Mouse (Mus musculus): ENCODE measurements at regions not wholly inside any gene's neighbourhood (a gene's known extent, or its start where the extent isn't known, plus 50 kb on each side); places are given as distances from the start of the nearest gene placed in this dataset.

GRCm38 (mm10) chr6:93235550-93235949 is 292.3 kb upstream of the Adamts9 start:
- Histone ChIP-seq H3K4me2 (ENCODE audit: insufficient read depth, low read depth, poor library complexity, severe bottlenecking) (no peak overlapping the region), H3K9me3 (replicated peaks; ENCODE audit: low read length) (peaks cover 70% of the 10 kb centered on the region), H3K9ac (ENCODE audit: insufficient read depth, low read depth) (no peak overlapping the region), H3K4me3 (replicated peaks in 1 of 3; ENCODE audit: low read depth in 2 of 3, low read length in 2 of 3, poor library complexity in 1 of 3) (no peak overlapping the region), H3K36me3 (replicated peaks in 1 of 2; ENCODE audit: control insufficient read depth in 1 of 2, insufficient read depth in 1 of 2, low read length in 1 of 2) (no peaks in the 10 kb centered on the region), H3K27ac (ENCODE audit: insufficient read depth, low read depth) (no peak overlapping the region), H3K79me2 (replicated peaks; ENCODE audit: control insufficient read depth, extremely low read depth, insufficient read depth, poor library complexity, severe bottlenecking) (no peaks in the 10 kb centered on the region), H3K27me3 (replicated peaks) (no peaks in the 10 kb centered on the region), H3K4me1 (ENCODE audit: control insufficient read depth in 1 of 2, insufficient read depth in 2 of 2) (no peaks in the 10 kb centered on the region)
- no peak for DNase-seq (ENCODE audit: extremely low read depth)
- in situ Hi-C loops (cut with MboI; ENCODE audit: low pct_ligation_motif_present, low pct_unique_long_range_greater_than_20kb, low sequenced_read_pairs), result no loop called here
- no peak for TF ChIP-seq PAX5 (IDR thresholded peaks at IDR 0.05; ENCODE audit: low read length)
- no peak for TF ChIP-seq NRF1 (IDR thresholded peaks at IDR 0.05; ENCODE audit: low read depth, low read length)
- no peak for TF ChIP-seq MAZ (IDR thresholded peaks at IDR 0.05; ENCODE audit: low read depth, low read length)
- TF ChIP-seq IRF4 (IDR thresholded peaks at IDR 0.05; ENCODE audit: low read depth, low read length), result no peak
- no peak for TF ChIP-seq ELF1 (IDR thresholded peaks at IDR 0.05; ENCODE audit: low read depth, low read length)
- TF ChIP-seq MYC (IDR thresholded peaks at IDR 0.05; ENCODE audit: low read depth, low read length), result no peak
- TF ChIP-seq ZNF384 (IDR thresholded peaks at IDR 0.05; ENCODE audit: low read depth, low read length), result no peak
- TF ChIP-seq CHD2 (IDR thresholded peaks at IDR 0.05; ENCODE audit: low read length), result no peak
- no peak for TF ChIP-seq MAX (IDR thresholded peaks at IDR 0.05; ENCODE audit: low read length)
- TF ChIP-seq CHD1 (IDR thresholded peaks at IDR 0.05; ENCODE audit: low read depth, low read length), result no peak
- TF ChIP-seq NELFE (IDR thresholded peaks at IDR 0.05; ENCODE audit: low read depth, low read length), result no peak
- no peak for TF ChIP-seq MXI1 (IDR thresholded peaks at IDR 0.05; ENCODE audit: low read depth, low read length)
- no peak for TF ChIP-seq POLR2A (IDR thresholded peaks at IDR 0.05; ENCODE audit: low read depth, low read length)
- dilution Hi-C loops (cut with MboI; ENCODE audit: extremely low pct_ligation_motif_present, extremely low pct_unique_long_range_greater_than_20kb, low sequenced_read_pairs), result no loop called here

- dilution Hi-C loops (cut with MboI; ENCODE audit: extremely low pct_ligation_motif_present, extremely low pct_unique_long_range_greater_than_20kb, low sequenced_read_pairs) (no loop called here), in situ Hi-C loops (cut with MboI; ENCODE audit: low pct_ligation_motif_present, low pct_unique_long_range_greater_than_20kb, low sequenced_read_pairs) (no loop called here)
- TF ChIP-seq UBTF (IDR thresholded peaks at IDR 0.05; ENCODE audit: low read depth, low read length), result no peak
- TF ChIP-seq HCFC1 (IDR thresholded peaks at IDR 0.05; ENCODE audit: low read depth, low read length), result no peak
- TF ChIP-seq MAFK (IDR thresholded peaks at IDR 0.05; ENCODE audit: insufficient replicate concordance, low read length), result no peak
- TF ChIP-seq TBP (conservative IDR thresholded peaks at IDR 0.05; ENCODE audit: low read depth, low read length), result no peak
- no peak for TF ChIP-seq ETS1 (conservative IDR thresholded peaks at IDR 0.05; ENCODE audit: low read depth, low read length)
- no peak for TF ChIP-seq CHD2 (IDR thresholded peaks at IDR 0.05; ENCODE audit: low read length)
- TF ChIP-seq EP300 (IDR thresholded peaks at IDR 0.05; ENCODE audit: low read length), result no peak
- no peak for TF ChIP-seq IRF4 (IDR thresholded peaks at IDR 0.05; ENCODE audit: low read depth, low read length)
- TF ChIP-seq MYC (IDR thresholded peaks at IDR 0.05; ENCODE audit: low read depth, low read length), result no peak
- no peak for TF ChIP-seq POLR2A (IDR thresholded peaks at IDR 0.05; ENCODE audit: low read depth, low read length)
- H3K9me3 ChIP-seq (replicated peaks; ENCODE audit: low read length), result peaks cover 69% of the 10 kb centered on the region
- no peak overlapping the region for H3K9ac ChIP-seq (ENCODE audit: insufficient read depth, low read depth)
- no peak overlapping the region for H3K4me2 ChIP-seq (ENCODE audit: insufficient read depth, low read depth, poor library complexity, severe bottlenecking)
- H3K36me3 ChIP-seq (replicated peaks in 1 of 2; ENCODE audit: control insufficient read depth in 1 of 2, insufficient read depth in 1 of 2, low read length in 1 of 2), result no peaks in the 10 kb centered on the region
- H3K79me2 ChIP-seq (replicated peaks; ENCODE audit: control insufficient read depth, extremely low read depth, insufficient read depth, poor library complexity, severe bottlenecking), result no peaks in the 10 kb centered on the region
- no peak overlapping the region for H3K4me3 ChIP-seq (replicated peaks in 1 of 3; ENCODE audit: low read depth in 2 of 3, low read length in 2 of 3, poor library complexity in 1 of 3)
- H3K27me3 ChIP-seq (replicated peaks), result no peaks in the 10 kb centered on the region
- H3K4me1 ChIP-seq (ENCODE audit: control insufficient read depth in 1 of 2, insufficient read depth in 2 of 2), result no peaks in the 10 kb centered on the region
- no peak for DNase-seq (ENCODE audit: extremely low read depth)
- H3K27ac ChIP-seq (ENCODE audit: insufficient read depth, low read depth), result no peak overlapping the region
Observed at GRCm38 (mm10) chr6:93232636-93233035, 289.3 kb upstream of the Adamts9 start.
